Mouse (Mus musculus): ENCODE results near the gene Nkx2-2. TPM values are rescaled to one million over a fixed set of nuclear protein-coding genes. Genes with fewer than 3 reads are reported as not detected.

Gene Nkx2-2
- not detected in 2 replicates for polyA plus RNA-seq (2011; ENCODE audit: insufficient read length, low read depth, missing spikeins)

- H3K27ac ChIP-seq (ENCODE audit: insufficient read depth, low read length) = no peak within 1 kb of the TSS
- peaks cover 2% of the 10 kb centered on the region; the same call in 1 of the 2 replicates for H3K4me1 ChIP-seq (ENCODE audit: control insufficient read depth, insufficient read depth, low read length)
- peak within 1 kb of the TSS; percentile 13; the same call in 1 of the 2 replicates for H3K4me3 ChIP-seq (ENCODE audit: insufficient read depth, low read length)
- TF ChIP-seq POLR2A (IDR thresholded peaks at IDR 0.05; ENCODE audit: low read depth, low read length) = no peak
- no peak for TF ChIP-seq CTCF (IDR thresholded peaks at IDR 0.05; ENCODE audit: borderline replicate concordance, insufficient read depth, low read length)
These were observed at the start of gene Nkx2-2 for GRCm38 (mm10) chr2:147193271-147194255. TSS of gene Nkx2-2 (minus strand) at chr2:147194243.

- no peak overlapping the region for H3K27ac ChIP-seq (ENCODE audit: insufficient read depth, low read length)
- no peak for TF ChIP-seq POLR2A (IDR thresholded peaks at IDR 0.05; ENCODE audit: low read depth, low read length)
- TF ChIP-seq CTCF (IDR thresholded peaks at IDR 0.05; ENCODE audit: borderline replicate concordance, insufficient read depth, low read length) = no peak
- no peak overlapping the region for H3K4me3 ChIP-seq (ENCODE audit: insufficient read depth, low read length)
- no peaks in the 10 kb centered on the region for H3K4me1 ChIP-seq (ENCODE audit: control insufficient read depth, insufficient read depth, low read length)
These were observed 41.8 kb upstream of the Nkx2-2 start for GRCm38 (mm10) chr2:147235707-147236290.

GRCm38 (mm10) chr2:147231175-147231574, 37.1 kb upstream of the Nkx2-2 start:
- Histone ChIP-seq H3K27ac (ENCODE audit: insufficient read depth, low read length) (no peak overlapping the region), H3K4me1 (ENCODE audit: control insufficient read depth, insufficient read depth, low read length) (no peaks in the 10 kb centered on the region), H3K4me3 (ENCODE audit: insufficient read depth, low read length) (no peak overlapping the region)
- TF ChIP-seq CTCF (IDR thresholded peaks at IDR 0.05; ENCODE audit: borderline replicate concordance, insufficient read depth, low read length) (no peak), POLR2A (IDR thresholded peaks at IDR 0.05; ENCODE audit: low read depth, low read length) (no peak)

GRCm38 (mm10) chr2:147205076-147205615, 11.1 kb upstream of the Nkx2-2 start:
- H3K27ac ChIP-seq (ENCODE audit: insufficient read depth, low read length) = no peak overlapping the region
- no peaks in the 10 kb centered on the region for H3K4me1 ChIP-seq (ENCODE audit: control insufficient read depth, insufficient read depth, low read length)
- TF ChIP-seq POLR2A (IDR thresholded peaks at IDR 0.05; ENCODE audit: low read depth, low read length) (no peak), CTCF (IDR thresholded peaks at IDR 0.05; ENCODE audit: borderline replicate concordance, insufficient read depth, low read length) (no peak)

GRCm38 (mm10) chr2:147194711-147195615, 920 bp upstream of the Nkx2-2 start:
- Histone ChIP-seq H3K4me3 (ENCODE audit: insufficient read depth, low read length) (no peak overlapping the region), H3K27ac (ENCODE audit: insufficient read depth, low read length) (no peak overlapping the region), H3K4me1 (ENCODE audit: control insufficient read depth, insufficient read depth, low read length) (peaks cover 2% of the 10 kb centered on the region; the same call in 1 of the 2 replicates)
- TF ChIP-seq CTCF (IDR thresholded peaks at IDR 0.05; ENCODE audit: borderline replicate concordance, insufficient read depth, low read length) (no peak), POLR2A (IDR thresholded peaks at IDR 0.05; ENCODE audit: low read depth, low read length) (no peak)

More at GRCm38 (mm10) chr2:147205076-147205615, 11.1 kb upstream of the Nkx2-2 start:
- no peak overlapping the region for H3K4me3 ChIP-seq (ENCODE audit: insufficient read depth, low read length)

- peaks cover 2% of the 10 kb centered on the region; the same call in 1 of the 2 replicates for H3K4me1 ChIP-seq (ENCODE audit: control insufficient read depth, insufficient read depth, low read length)
- TF ChIP-seq CTCF (IDR thresholded peaks at IDR 0.05; ENCODE audit: borderline replicate concordance, insufficient read depth, low read length) (no peak), POLR2A (IDR thresholded peaks at IDR 0.05; ENCODE audit: low read depth, low read length) (no peak)
- H3K4me3 ChIP-seq (ENCODE audit: insufficient read depth, low read length) = no peak overlapping the region
- H3K27ac ChIP-seq (ENCODE audit: insufficient read depth, low read length) = no peak overlapping the region
These were observed 1.3 kb downstream of the Nkx2-2 start for GRCm38 (mm10) chr2:147192731-147193130.

GRCm38 (mm10) chr2:147190316-147191021, 3.6 kb downstream of the Nkx2-2 start:
- H3K4me3 ChIP-seq (ENCODE audit: insufficient read depth, low read length) = no peak overlapping the region
- TF ChIP-seq POLR2A (IDR thresholded peaks at IDR 0.05; ENCODE audit: low read depth, low read length) = no peak
- no peak for TF ChIP-seq CTCF (IDR thresholded peaks at IDR 0.05; ENCODE audit: borderline replicate concordance, insufficient read depth, low read length)

GRCm38 (mm10) chr2:147189546-147190315, 4.3 kb downstream of the Nkx2-2 start:
- peaks cover 2% of the 10 kb centered on the region; the same call in 1 of the 2 replicates for H3K4me1 ChIP-seq (ENCODE audit: control insufficient read depth, insufficient read depth, low read length)

More at GRCm38 (mm10) chr2:147190316-147191021, 3.6 kb downstream of the Nkx2-2 start:
- Histone ChIP-seq H3K27ac (ENCODE audit: insufficient read depth, low read length) (no peak overlapping the region), H3K4me1 (ENCODE audit: control insufficient read depth, insufficient read depth, low read length) (peaks cover 2% of the 10 kb centered on the region; the same call in 1 of the 2 replicates)

More at GRCm38 (mm10) chr2:147189546-147190315, 4.3 kb downstream of the Nkx2-2 start:
- no peak overlapping the region for H3K27ac ChIP-seq (ENCODE audit: insufficient read depth, low read length)
- H3K4me3 ChIP-seq (ENCODE audit: insufficient read depth, low read length) = no peak overlapping the region
- TF ChIP-seq CTCF (IDR thresholded peaks at IDR 0.05; ENCODE audit: borderline replicate concordance, insufficient read depth, low read length) (no peak), POLR2A (IDR thresholded peaks at IDR 0.05; ENCODE audit: low read depth, low read length) (no peak)
